Mouse (Mus musculus) adrenal gland, postnatal 25 days (tissue): Measurements from ENCODE around the gene Fam163b. TPM values are rescaled to one million over a fixed set of nuclear protein-coding genes. Genes with fewer than 3 reads are reported as not detected.
A peak's percentile ranks its signal among the peaks of the same experiment; 100 is the strongest.

Source experiments
- DNase-seq: peaks from one replicate; pipeline ENCODE4 v3.0.0; 2021; ENCODE audit warnings: mixed read lengths
- total RNA-seq: library from RNA; stranded (reverse); gene quantifications from 2 replicates; pipeline ENCODE4 v1.2.3, GENCODE M21; 2021

Gene Fam163b
- total RNA-seq, 1 experiment from 2014 or later: 2.3 TPM

GRCm38 (mm10) chr2:27128990-27129389, 13.3 kb downstream of the Fam163b start:
- no peak for DNase-seq

GRCm38 (mm10) chr2:27126496-27126895, 15.8 kb downstream of the Fam163b start:
- no peak for DNase-seq

DNA sequence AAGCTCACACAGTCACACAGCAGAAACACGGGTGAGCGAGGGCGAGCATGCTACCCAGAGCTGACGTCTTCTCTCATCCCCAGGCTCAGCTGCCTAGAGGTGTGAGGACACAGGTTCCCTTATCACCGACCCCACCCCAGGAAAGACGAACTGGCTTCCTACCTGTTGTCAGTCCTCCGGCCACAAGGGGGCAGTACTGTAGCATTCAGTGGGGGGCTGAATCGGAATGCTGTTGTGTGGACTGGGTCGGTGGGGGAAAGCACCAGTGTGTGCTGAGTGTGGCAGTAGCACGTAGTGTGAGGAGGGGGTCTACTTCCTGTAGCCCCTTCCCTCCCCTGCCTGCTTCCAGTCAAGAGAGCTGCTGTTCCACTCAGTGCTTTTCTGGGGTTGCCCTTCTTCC, 16.3 kb downstream of the Fam163b start:
- peak; percentile 68 for DNase-seq

- no peak for DNase-seq
Observed at GRCm38 (mm10) chr2:27123121-27123520, 19.2 kb downstream of the Fam163b start.

- no peak for DNase-seq
Observed at GRCm38 (mm10) chr2:27122578-27122977, 19.7 kb downstream of the Fam163b start.

DNA sequence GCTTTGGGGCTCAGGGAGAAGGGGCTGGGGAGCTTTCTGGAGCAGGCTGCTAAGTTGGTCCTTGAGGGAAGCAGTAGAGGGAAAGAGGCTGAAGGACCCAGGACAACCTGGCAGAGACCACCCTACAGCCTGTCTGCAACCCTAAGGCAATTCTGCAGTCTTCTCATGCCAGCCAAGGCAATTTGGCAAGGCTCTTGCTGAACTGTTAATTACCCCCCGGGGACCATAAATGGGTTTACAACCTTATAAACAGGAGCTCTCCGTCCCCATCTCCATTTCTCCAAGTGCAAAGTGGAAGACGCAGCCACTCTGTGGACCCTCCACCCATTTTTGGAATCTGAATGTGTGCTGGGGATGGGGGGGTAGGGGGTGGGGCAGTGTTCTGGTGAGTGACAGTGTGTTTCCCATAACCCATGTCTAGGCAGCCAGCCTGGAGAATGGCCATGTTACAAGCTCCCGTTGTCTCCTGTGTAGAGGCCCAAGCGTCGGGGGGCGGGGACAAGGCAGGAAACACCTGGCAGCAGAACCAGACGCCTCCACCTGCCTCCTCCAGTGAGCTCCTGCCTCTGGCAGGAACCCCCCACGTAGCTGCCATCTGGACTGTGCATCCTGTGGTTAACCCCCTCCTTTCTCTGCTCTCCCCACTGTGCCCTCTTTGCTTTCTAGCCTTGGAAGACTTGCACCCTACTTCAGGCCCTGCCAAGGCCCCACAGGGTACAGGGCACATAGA, 20.5 kb downstream of the Fam163b start:
- no peak for DNase-seq

GRCm38 (mm10) chr2:27120241-27120641, 22.1 kb downstream of the Fam163b start:
- DNase-seq: peak; percentile 23

DNA sequence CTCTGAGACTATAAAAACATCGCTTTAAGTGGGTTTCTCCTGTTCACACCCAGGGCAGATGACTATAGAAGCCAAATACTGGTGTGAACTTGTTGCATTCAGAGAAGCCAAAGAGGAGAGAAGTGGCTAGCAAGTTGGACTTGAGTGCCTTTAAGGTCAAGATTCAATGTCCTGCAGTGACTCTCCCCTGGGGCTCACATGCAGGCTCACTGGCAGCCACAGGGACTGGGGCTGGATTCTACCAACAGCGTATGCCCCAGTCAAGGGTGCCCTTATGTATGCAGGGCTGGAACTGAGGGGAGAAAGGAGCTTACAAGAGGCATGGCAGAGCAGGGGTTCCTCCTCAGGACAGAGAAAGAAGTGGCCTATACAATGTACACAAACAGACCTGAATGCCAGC, 22.5 kb downstream of the Fam163b start:
- DNase-seq: no peak

DNA sequence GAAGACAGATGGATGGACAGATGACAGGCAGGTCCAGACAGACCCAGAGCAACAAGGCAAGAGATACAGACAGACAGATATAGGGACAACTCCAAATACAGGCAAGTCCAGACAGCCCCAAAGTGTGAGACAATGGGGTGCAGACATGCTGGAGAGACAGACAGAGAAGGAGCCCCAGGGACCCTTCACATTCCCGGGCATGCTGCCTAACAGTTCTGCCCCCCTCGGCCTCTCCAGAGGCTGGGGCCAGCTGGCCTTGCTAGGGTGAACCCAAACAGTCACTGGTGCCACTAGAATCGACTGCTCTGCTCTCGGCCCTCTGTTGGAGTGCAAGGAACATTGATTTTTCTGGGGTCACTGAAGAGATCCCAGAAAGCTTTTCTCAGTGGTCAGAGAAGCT, 23.8 kb downstream of the Fam163b start:
- DNase-seq: no peak

DNA sequence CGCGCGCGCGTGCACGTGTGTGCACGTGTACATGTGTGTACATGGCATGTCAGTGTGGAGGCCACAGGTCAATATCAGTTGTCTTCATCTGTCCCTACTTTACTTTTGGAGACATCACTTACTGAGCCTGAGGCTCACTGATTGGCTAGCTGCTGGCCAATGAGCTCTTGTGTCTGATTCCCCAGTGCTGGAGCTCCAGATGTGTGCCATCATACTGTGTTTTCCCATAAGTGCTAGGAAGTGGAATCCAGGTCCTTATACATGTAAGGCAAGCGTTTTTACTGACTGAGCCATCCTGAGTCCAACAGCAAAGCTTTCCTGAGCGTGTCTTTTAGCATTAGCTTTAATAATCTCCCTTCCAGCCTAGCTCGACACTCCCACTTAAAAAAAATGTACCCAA, 28.1 kb downstream of the Fam163b start:
- DNase-seq: no peak

GRCm38 (mm10) chr2:27112585-27112984, 29.7 kb downstream of the Fam163b start:
- no peak for DNase-seq

DNA sequence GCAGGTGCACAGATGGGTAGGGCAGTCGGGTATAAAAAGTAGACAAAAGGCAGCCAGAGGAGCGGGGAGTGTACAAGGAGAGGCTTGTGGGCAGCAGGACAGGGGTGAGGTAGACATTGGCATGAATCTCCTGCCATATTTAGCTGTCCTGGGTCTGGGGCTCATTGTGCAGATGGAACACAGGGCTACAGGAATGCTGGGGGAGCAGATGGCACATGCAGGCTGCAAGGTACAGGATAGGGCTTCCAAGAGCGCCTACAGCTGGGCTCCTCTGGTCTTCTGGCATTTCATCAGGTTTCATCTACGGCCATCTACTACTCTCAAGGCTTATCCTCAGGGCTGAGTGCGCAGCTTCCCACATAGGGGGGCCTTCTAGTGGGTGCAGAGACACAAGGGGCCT, 33.2 kb downstream of the Fam163b start:
- DNase-seq: no peak

DNA sequence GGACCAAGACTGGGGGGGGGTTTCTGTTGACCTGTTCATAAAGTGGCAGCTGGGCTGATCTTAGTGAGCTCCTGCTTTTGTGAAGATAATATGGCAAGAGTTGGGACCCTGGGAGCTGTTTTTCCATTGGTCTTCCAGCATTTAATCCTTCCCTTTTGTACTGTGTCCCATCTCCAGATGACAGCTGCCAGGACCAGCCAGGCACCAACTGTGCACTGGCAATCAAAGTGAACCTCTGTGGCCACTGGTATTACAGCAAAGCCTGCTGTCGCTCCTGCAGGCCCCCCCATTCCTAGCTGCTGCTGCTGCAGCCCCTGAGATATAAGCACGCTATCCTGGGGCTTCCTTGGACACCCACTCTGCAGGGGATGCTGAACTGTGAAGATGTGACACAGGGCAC, 34.1 kb downstream of the Fam163b start:
- DNase-seq: no peak

DNA sequence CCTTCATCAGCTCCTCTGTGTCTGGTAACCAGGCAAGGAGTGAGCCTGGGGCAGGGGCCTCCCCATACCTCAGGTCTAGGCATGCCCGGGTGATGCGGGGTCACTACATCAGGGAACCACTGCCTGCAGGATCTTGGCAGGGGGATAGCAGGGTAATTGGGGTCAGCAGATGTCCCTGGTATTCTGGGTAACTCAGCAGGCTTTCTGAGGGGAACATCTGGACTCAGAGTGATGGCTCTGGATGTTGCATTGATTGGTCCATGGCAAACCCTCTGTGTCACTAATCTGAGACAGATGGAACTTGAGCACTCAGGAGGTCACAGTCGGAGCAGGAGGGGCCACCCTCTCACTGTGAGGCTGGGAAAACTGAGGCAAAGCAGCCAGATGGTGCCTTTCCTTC, 35.5 kb downstream of the Fam163b start:
- DNase-seq: no peak

DNA sequence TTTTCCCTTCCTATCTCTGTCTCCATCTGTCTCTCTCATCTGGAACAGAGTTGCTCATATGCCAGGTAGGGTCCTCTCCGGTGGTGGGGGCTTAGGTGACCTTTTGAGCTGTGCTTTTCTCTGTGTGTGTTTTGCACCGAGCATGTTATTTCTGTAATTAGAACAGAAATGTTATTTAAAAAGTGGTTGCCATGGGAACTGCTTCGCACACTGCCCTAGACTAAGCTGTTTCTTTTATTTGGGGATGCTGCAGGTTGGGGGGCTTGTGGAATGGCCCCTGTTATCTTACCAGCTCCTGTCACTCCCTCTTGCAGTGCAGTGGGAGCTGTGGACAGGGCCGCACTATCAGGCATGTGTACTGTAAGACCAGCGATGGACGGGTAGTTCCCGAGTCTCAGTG, 38.7 kb downstream of the Fam163b start:
- DNase-seq: no peak

GRCm38 (mm10) chr2:27097776-27098175, 44.5 kb downstream of the Fam163b start:
- no peak for DNase-seq

- no peak for DNase-seq
Observed at GRCm38 (mm10) chr2:27097241-27097656, 45.0 kb downstream of the Fam163b start.

GRCm38 (mm10) chr2:27096341-27096981, 45.8 kb downstream of the Fam163b start:
- DNase-seq: no peak

GRCm38 (mm10) chr2:27095178-27095577, 47.1 kb downstream of the Fam163b start:
- DNase-seq: no peak

- DNase-seq: no peak
Observed at GRCm38 (mm10) chr2:27089238-27089637, 53.1 kb downstream of the Fam163b start.

- DNase-seq: no peak
Observed at GRCm38 (mm10) chr2:27088700-27089099, 53.6 kb downstream of the Fam163b start.

DNA sequence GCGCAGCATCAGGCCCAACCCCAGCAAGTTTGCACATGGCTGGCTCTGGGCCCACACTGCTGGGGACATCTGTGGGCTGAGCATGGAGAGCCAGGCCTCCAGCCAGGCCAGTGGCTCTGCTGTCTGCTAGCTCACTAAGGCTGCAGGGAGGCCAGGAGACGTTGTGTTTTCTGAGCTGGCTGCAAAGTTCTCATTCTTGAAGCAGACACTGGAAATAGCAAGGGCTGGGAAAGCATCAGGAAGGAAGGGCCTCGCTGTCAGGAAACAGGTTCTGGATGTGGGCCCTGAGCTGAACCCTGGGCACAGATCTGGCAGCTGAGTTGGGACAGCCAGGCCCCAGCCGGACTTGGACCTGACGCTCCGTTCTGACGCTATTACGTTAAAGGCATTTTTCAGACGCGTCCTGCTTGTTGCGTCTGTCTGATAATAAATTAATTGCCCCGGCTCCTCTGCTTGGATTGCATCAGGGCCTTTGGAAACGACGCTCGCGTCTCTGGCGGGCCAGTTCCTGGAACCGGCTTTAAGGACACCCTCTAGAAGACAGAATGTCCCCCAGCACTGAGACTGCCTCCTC, 54.1 kb downstream of the Fam163b start:
- peak; percentile 60 for DNase-seq

- DNase-seq: no peak
Observed at GRCm38 (mm10) chr2:27087581-27087980, 54.7 kb downstream of the Fam163b start.
